Mouse (Mus musculus) forelimb bud, embryonic 11.5 days (tissue): ENCODE results near the gene Scgb2a2.
"Not testable (repeated sequence)": the region's sequence is repeated elsewhere in the genome, so short reads cannot be mapped to it uniquely, and the experiment has no call there.

Experiments used
- DNase-seq: peaks from one replicate; pipeline ENCODE4 v3.0.0-alpha.2; 2012; ENCODE audit warnings: low read depth, low spot score

The Scgb2a2 gene

GRCm38 (mm10) chr19:9847262-9847661 lies at the start of gene Scgb2a2:
Scgb2a2 (plus strand) TSS chr19:9847562.
- DNase-seq = no peak

GRCm38 (mm10) chr19:9836581-9837340 lies 10.6 kb upstream of the Scgb2a2 start:
- not testable (repeated sequence) for DNase-seq

DNA sequence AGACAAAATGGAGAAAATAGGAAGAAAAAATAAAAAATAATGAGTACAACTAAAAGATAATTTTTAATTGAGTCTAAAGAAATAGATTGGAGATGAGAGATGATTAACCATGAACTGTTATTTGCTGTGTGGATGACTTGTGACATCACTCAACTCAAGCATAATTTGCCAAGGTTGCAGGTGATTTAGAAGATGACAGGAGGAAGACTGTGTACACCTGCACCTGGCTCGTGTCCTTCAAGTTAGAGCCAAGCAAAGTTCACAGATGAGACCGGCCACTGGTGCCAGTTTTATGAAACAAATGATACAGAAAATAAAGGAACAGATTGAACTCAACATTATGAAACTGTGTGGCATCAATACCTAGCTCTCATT lies 10.0 kb upstream of the Scgb2a2 start:
- no peak for DNase-seq

DNA sequence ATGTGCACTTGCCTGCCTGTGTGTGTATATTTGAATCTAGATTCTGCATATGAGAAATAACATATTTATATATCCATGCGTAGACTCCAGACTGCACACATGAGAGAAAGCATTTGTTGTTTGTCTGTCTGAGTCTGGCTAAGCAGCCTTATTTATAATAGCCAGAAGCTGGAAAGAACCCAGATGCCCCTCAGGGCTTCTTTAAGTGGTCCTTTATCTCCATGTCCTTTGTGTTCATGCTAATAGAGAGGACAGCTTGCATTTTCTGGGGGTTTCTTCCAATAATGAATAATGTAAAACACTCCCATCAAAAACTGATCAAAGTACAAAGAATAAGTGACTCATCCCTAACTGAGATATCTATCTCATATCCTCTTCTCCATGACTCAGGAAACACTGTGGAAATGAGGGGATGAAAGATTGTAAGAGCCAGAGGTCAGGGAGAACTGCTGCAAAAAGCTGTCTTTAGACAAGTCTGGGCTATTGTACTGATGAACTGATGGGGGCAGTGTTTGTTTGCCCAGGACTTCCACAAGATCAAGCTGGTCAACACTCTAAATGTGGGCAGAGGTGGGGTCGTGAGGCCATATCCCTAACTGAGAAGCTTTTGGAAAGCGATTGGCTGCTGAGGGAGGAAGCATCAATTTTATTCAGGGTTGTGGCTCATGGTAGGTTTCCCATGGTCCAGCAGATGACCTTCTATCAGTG lies 2.2 kb downstream of the Scgb2a2 start:
- DNase-seq = not testable (repeated sequence)

DNA sequence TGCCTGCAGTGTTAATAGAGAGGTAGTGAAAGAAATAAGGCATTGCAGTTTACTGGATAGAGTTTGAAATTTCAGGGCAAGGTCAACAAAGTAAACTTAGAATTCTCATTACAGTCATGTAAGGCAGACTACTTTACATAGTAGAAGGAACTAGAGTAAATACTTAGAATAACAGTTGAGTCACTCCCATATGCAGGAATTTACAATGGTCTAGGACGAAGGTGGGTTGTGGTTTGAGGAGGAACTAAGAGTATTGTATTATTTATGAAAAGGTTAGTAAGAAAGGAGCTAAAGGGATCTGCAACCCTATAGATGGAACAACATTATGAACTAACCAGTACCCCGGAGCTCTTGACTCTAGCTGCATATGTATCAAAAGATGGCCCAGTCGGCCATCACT lies 13.5 kb downstream of the Scgb2a2 start:
- DNase-seq = not testable (repeated sequence)

DNA sequence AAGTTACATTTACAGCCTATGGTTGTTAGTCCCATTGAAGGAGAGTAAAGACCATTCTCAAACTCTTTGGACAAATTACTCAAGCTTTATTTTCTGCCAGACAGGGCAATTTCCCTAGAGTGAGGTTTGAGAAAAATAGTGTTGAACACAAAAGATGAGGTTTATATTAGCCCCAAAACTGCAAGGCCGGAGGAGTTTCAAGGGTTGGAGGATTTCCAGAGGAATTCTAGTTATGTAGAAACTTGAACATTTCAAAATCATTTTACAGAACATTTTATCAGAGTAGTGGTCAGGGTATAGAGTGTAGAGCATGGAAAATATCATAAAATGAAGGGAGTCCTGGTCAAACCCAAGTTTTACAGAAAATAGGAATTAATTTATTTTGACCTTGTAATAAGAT lies 17.5 kb downstream of the Scgb2a2 start:
- no peak for DNase-seq

DNA sequence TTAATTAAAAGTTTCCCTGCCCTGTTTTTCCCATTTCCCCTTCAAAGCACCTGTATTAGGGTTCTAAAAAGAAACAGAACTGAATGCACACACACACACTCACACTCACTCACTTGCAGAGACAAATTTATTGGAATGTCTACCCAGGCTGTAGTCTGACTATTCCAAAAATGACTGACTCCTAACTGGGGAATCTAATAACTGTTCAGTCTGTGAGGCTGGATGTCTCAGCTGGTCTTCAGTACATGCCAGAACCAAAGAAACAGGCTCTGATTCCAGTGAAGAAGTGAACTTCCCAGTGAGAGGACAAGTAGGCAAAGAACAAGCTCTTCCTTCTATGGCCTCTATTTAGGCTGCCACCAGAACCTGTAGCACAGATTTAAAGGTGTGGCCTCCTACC lies 18.1 kb downstream of the Scgb2a2 start:
- no peak for DNase-seq

GRCm38 (mm10) chr19:9878186-9878835 lies 30.9 kb downstream of the Scgb2a2 start:
- DNase-seq = no peak

DNA sequence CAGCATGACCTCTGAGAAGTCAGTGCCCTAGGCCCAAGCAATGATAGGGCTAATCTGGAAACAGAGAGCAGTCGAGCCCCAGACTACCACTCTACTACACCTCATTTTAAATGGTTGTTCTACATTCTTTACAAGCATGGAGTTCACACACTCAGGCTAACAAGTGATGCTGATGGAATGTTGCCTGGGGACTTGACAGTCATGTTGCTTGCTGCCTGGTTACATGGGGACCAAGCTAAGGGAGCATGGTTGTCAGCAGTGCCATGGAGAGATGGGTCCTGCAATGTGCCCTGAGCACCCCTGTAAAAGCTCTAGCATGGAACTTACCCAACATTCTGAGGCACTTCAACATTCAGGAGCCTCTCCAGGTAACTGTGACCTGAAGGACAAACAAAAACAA lies 39.0 kb downstream of the Scgb2a2 start:
- DNase-seq = no peak

DNA sequence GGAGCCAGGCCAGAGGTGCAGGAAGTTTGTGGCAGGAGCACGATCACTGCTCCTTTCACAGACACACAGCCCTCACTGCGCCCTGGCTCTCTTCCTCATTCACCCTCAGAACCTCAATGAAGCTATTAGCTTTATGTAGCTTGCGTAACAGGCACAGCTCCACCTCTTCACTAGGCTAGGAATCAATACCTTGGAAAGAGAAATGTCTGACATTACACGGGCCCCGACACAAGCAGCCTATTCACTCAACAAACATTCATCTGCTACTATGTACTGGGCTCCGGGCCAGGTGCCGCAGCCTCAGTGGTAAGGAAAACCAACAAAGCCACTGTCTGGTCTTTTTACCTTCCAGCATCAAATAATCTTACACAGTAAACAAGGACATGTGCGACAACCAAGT lies 39.4 kb downstream of the Scgb2a2 start:
- DNase-seq = no peak

DNA sequence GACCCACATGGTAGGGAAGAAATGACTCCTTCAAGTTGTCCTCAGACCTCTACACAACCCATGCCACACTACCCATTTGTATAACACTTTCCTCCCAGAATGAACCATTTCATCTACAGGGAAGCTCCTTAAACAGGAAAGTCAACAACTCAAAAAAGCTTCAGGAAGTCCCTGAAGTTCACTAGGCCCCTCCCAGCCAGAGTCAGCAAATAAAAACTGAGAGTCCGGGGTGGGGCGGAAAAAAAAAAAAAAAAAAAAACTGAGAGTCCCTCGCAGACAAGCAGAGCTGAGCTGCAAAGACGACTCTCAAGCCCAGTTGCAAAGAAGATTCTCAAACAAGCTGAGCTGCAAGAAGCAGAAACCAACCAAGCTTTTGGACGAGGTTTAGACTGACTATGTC lies 48.7 kb downstream of the Scgb2a2 start:
- no peak for DNase-seq

DNA sequence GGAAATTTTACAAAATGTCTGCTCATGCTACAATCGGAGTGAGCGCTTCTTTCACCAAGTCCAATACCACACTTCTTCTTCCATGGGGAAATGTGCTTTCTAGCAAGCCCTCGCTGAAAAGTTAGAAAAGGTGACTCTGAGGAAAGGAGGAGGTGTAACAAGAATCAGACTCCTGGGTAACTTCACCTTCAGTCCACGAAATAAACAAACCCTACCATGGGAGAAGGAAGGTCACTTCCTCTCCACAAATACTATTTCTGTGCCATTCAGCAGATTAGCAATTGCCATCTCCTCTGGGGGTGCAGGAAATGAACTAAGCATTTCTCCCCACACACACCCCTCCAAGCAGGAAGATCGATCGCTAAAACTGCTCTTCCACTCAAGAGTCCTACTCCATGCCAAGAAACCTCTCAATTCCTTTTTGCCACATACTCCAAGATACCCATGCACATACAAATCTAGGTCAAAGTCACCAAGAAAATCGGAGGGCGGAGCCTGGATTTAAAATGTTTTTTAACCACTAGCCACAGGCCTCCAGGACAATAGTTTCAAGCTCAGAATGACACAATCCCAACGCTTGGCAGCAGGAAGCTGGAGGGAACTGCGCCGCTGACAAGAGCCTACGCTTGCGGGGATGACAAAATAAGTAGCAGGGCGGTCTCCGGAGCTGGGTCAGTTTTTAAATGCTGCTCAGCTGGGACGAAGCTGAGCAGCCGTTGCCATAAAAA lies 51.1 kb downstream of the Scgb2a2 start:
- no peak for DNase-seq

DNA sequence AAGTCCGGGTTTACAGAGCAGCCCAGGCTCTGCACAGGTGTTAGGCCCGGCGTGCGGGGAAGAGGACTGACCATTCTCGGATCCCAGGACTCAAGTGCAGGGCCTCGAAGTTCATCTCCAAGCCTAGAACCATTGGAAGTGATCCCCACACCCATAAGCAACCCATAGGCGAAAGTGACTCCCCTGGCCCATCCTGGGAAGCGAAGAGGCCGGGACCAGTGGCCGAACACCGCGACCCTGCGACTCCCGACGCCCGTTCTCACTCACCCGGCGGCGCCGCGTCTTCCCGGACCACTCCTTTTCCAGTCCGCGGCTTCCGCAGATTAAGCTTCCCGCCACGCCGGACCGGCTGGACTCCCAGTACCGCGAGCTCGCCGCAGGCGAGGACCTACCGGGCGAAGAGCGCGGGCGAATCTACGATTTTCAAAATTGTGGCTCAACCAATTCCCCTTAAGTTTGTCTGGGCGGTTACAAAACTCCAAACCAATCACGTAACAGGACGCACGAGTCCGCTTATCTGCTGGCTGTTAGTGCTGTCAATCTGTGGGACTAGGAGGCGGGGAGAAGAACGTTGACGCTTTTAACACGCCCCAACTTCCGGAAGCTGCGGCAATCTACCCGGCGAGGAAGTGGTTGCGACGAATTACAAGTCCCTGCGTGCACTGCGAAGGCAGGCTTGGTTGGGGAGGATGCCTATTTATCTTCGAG lies 51.9 kb downstream of the Scgb2a2 start, which contains the start of gene Incenp:
TSS of gene Incenp (minus strand) at position 480 of the 708 bp plus-strand sequence.
- DNase-seq = peak; percentile 98

DNA sequence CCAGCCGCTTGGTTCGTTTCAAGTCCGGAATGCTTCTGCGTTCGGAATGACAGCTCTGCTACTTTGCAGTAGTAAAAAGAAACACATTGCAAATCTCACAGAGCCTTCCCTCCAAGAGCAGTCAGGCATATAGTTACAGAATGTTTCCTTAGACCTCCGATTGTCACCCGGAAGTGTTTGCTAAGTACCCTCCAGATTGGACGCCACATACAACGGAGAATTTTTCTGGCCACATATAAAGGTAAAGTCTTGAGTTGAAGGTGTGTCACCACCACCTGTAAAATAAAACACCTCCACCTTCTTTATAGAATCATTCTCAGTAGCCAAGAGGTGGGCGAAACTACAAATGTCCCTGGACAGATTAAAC lies 52.4 kb downstream of the Scgb2a2 start:
- no peak for DNase-seq

DNA sequence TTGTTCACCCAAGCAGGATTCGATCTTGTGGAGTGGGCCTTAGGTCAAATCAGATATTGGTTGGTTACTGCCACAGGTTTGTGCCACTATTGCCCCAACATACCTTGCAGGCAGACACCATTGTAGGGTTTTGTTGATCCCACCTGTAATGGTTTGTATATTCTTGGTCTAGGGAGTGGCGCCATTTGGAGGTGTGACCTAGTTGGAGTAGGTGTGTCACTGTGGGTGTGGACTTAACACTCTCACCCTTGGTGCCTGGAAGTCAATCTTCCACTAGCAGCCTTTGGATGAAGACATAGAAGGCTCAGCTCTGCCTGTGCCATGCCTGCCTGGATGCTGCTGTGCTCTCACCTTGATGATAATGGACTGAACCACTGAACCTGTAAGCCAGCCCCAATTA lies 53.3 kb downstream of the Scgb2a2 start:
- DNase-seq = not testable (repeated sequence)
